Mouse (Mus musculus): ENCODE results near the gene Mul1.

DNA sequence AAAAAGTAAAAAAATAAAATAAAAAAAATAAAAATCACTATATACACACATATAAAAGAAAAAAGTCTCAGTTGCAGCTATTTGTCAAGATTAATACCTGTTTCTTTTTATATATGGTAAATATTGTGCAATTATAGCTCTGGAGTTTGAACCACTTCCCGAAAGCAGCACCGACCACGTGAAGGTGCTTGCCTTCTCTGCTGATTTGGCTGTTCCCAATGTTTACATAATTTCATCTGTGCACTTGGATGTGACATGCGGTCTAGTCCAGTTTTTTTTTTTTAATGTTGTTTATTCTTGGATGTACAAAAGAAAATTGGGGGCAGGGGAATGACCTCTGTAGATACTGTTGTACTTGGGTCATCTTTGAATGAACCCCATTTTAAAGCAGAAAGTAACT is 22.6 kb downstream of the Mul1 start:
- TF ChIP-seq GATA1 (IDR thresholded peaks at IDR 0.05; ENCODE audit: low read length), result no peak
- no peak for TF ChIP-seq TAL1 (IDR thresholded peaks at IDR 0.05; ENCODE audit: low read length)
